17 mouse cellular contexts compared by ENCODE assay signal in the genomic region with DNA sequence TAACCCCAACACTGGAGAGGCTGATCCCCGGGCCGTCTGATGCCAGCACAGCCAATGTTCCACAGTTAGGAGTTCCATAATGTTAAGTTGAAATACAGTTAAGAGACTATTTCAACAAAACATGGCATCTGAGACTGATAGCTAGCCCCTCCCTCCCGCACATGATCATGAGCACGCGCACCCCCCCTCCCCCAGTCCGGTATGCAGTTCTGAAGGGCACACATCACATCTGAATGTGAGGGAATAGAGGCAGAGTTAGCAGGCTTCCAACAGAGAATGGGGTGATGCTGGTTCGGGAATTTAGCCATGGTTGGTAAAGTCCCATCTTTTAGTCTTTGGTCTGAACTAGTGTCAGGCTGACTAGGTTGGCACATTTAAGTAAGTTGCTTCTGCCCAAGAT.
"Had no signal": no experiment of that assay in that cellular context is flagged by ENCODE, and none has a peak within 500 bp of the region (broad histone marks: within the 10 kb centered on the region; RNA-seq: fewer than 3 reads in every experiment).

No protein-coding gene starts in this region.

- H3K4me3 ChIP-seq: neural tube, embryonic 12.5 days; neural tube, embryonic 13.5 days; neural tube, embryonic 15.5 days; stomach, embryonic 15.5 days had no signal

- H3K27ac ChIP-seq: neural tube, embryonic 12.5 days; neural tube, embryonic 13.5 days; neural tube, embryonic 15.5 days; stomach, embryonic 15.5 days; stomach, postnatal 0 days had no signal

- DNase-seq: retina, postnatal 1 day; right cerebral cortex, adult 18-20 months; right cerebral cortex, postnatal 14 days; right cerebral cortex, postnatal 25 days; right cerebral cortex, postnatal 4 days; spleen, adult 18-20 months; thymus, adult 18-20 months; thymus, adult 2 months; thymus, postnatal 14 days; thymus, postnatal 25 days; thymus, postnatal 36 days; thymus, postnatal 4 days had no signal
